In the genomic region with DNA sequence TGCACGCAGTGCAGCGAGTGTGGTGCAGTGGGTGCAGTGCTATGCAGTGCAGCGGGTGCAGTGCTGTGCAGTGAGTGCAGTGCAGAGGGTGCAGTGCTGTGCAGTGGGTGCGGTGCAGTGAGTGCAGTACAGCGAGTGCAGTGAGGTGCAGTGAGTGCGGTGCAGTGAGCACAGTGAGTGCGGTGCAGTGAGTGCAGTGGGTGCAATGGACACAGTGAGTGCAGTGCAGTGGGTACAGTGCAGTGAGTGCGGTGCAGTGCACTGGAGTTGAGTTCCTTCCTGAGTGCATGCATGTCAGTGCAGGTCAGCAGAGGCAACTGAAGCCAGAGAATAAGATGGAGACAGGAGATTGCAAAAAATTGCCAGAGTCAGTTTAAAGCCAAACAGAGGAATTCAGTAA, we compare ENCODE assay signal across 19 mouse cellular contexts. TPM values are rescaled to one million over a fixed set of nuclear protein-coding genes. Genes with fewer than 3 reads are reported as not detected.
A peak's percentile ranks its signal among the peaks of the same experiment; 100 is the strongest.
DNase-seq lines count a peak whose midpoint lies in the region; ATAC-seq and TF ChIP-seq lines count a peak whose summit lies in the region.
"Had no signal": no experiment of that assay in that cellular context is flagged by ENCODE, and none has a peak within 500 bp of the region (broad histone marks: within the 10 kb centered on the region; RNA-seq: fewer than 3 reads in every experiment).

No protein-coding gene starts in this region.

- intact Hi-C loops in heart, postnatal 14 days (cut with DNase I), result no loop called here

- H3K9ac ChIP-seq in liver, embryonic 16.5 days (ENCODE audit: low read depth, low read length), result no peak overlapping the region
- no peak overlapping the region for H3K9ac ChIP-seq in CH12.LX (ENCODE audit: insufficient read depth, low read depth)
- H3K9ac ChIP-seq: embryonic facial prominence, embryonic 15.5 days; liver, embryonic 15.5 days had no signal

- H3K27me3 ChIP-seq in liver, embryonic 16.5 days (ENCODE audit: control insufficient read depth, insufficient read depth, low read depth, low read length), result no peaks in the 10 kb centered on the region
- no peaks in the 10 kb centered on the region for H3K27me3 ChIP-seq in CH12.LX (replicated peaks)
- H3K27me3 ChIP-seq: embryonic facial prominence, embryonic 15.5 days; liver, embryonic 15.5 days had no signal

- TF ChIP-seq EP300 in CH12.LX (IDR thresholded peaks at IDR 0.05; ENCODE audit: low read length), result no peak

- H3K4me1 ChIP-seq in liver, embryonic 16.5 days (ENCODE audit: control insufficient read depth, low read depth, low read length), result peaks cover 9% of the 10 kb centered on the region
- H3K4me1 ChIP-seq in CH12.LX (ENCODE audit: control insufficient read depth in 1 of 2, insufficient read depth in 2 of 2), result peaks cover 3 to 5% of the 10 kb centered on the region in 2 experiments; a peak in 3 of 4 replicates
- H3K4me1 ChIP-seq: embryonic facial prominence, embryonic 15.5 days had no signal

- dilution Hi-C loops in CH12.LX (cut with MboI; ENCODE audit: extremely low pct_ligation_motif_present, extremely low pct_unique_long_range_greater_than_20kb, low sequenced_read_pairs), result no loop called here

- no peaks in the 10 kb centered on the region for H3K79me2 ChIP-seq in CH12.LX (replicated peaks; ENCODE audit: control insufficient read depth, extremely low read depth, insufficient read depth, poor library complexity, severe bottlenecking)

- TF ChIP-seq POLR2A in CH12.LX (IDR thresholded peaks at IDR 0.05; ENCODE audit: low read depth, low read length), result no peak

- H3K27ac ChIP-seq in liver, embryonic 16.5 days (ENCODE audit: low read length), result no peak overlapping the region
- 0 out of 2 replicates have a peak overlapping the region, but pooled peaks have one; percentile 8 for H3K27ac ChIP-seq in CH12.LX (ENCODE audit: insufficient read depth, low read depth)
- H3K27ac ChIP-seq: embryonic facial prominence, embryonic 15.5 days; left cerebral cortex, adult 2 months; liver, embryonic 15.5 days had no signal

- 0 out of 2 replicates have a peak, but pooled peaks cover 4% of the 10 kb centered on the region for H3K9me3 ChIP-seq in liver, embryonic 16.5 days (replicated peaks; ENCODE audit: control insufficient read depth, low read length)
- H3K9me3 ChIP-seq in CH12.LX (replicated peaks; ENCODE audit: low read length), result peaks cover 6% of the 10 kb centered on the region
- H3K9me3 ChIP-seq: embryonic facial prominence, embryonic 15.5 days; liver, embryonic 15.5 days had no signal

- in situ Hi-C loops in CH12.LX (cut with MboI; ENCODE audit: low pct_ligation_motif_present, low pct_unique_long_range_greater_than_20kb, low sequenced_read_pairs), result no loop called here

- no peak for TF ChIP-seq CTCF in CH12.LX (conservative IDR thresholded peaks at IDR 0.05 in 1 of 2, IDR thresholded peaks at IDR 0.05 in 1 of 2; ENCODE audit: low read depth in 2 of 2, low read length in 2 of 2)

- no peak overlapping the region for H3K4me2 ChIP-seq in liver, embryonic 16.5 days (ENCODE audit: low read depth, low read length)
- H3K4me2 ChIP-seq in CH12.LX (ENCODE audit: insufficient read depth, low read depth, poor library complexity, severe bottlenecking), result no peak overlapping the region
- H3K4me2 ChIP-seq: embryonic facial prominence, embryonic 15.5 days; liver, embryonic 15.5 days had no signal

- TF ChIP-seq RAD21 in CH12.LX (IDR thresholded peaks at IDR 0.05; ENCODE audit: low read depth, low read length), result no peak

- H3K4me3 ChIP-seq in liver, embryonic 16.5 days (ENCODE audit: low read depth, low read length), result no peak overlapping the region
- H3K4me3 ChIP-seq in CH12.LX (replicated peaks in 1 of 3; ENCODE audit: low read depth in 2 of 3, low read length in 2 of 3, poor library complexity in 1 of 3), result peak overlapping the region in 1 of 3 experiments; percentile 22
- H3K4me3 ChIP-seq: embryonic facial prominence, embryonic 15.5 days; left cerebral cortex, adult 2 months; liver, embryonic 15.5 days had no signal

- H3K36me3 ChIP-seq in liver, embryonic 16.5 days (ENCODE audit: control insufficient read depth, insufficient read depth), result no peaks in the 10 kb centered on the region
- H3K36me3 ChIP-seq in CH12.LX (replicated peaks in 1 of 2; ENCODE audit: control insufficient read depth in 1 of 2, insufficient read depth in 1 of 2, low read length in 1 of 2), result peaks cover 0 to 3% of the 10 kb centered on the region in 2 experiments
- H3K36me3 ChIP-seq: embryonic facial prominence, embryonic 15.5 days; liver, embryonic 15.5 days had no signal

- ATAC-seq in liver, embryonic 16.5 days (ENCODE audit: low read depth), result 0 out of 2 replicates have a peak, but pooled peaks have one; percentile 22

- WGBS in liver, embryonic 16.5 days (ENCODE audit: insufficient replicate concordance), result 85% methylated on average over 8 of the region's 8 CpGs

- peak; percentile 78 for DNase-seq in heart, adult 11 months
- DNase-seq in heart, postnatal 14 days, result no peak
- DNase-seq in liver, result no peak
- DNase-seq in CH12.LX (ENCODE audit: extremely low read depth), result no peak
- peak; percentile 29 for DNase-seq in R1 (ENCODE audit: low read depth, low spot score)
- DNase-seq in ovary, postnatal 36 days (ENCODE audit: low spot score), result no peak
- DNase-seq: adrenal gland, postnatal 10 days; cerebellum, adult 9-10 months; gastrocnemius, postnatal 36 days; kidney, adult 2 months; kidney, postnatal 4 days; layer of hippocampus, adult 9-11 months; left cerebral cortex, postnatal 4 days; right cerebral cortex, postnatal 4 days; thymus, postnatal 36 days had no signal

TF ChIP-seq in CH12.LX, 34 proteins besides CTCF, POLR2A, EP300 and RAD21:
- no peak for TF ChIP-seq MEF2A (IDR thresholded peaks at IDR 0.05; ENCODE audit: borderline replicate concordance, low read depth, low read length)
- no peak for TF ChIP-seq MXI1 (IDR thresholded peaks at IDR 0.05; ENCODE audit: low read depth, low read length)
- TF ChIP-seq USF1 (IDR thresholded peaks at IDR 0.05; ENCODE audit: low read depth, low read length), result no peak
- TF ChIP-seq GABPA (IDR thresholded peaks at IDR 0.05; ENCODE audit: insufficient replicate concordance, low read depth, low read length), result no peak
- no peak for TF ChIP-seq TBP (conservative IDR thresholded peaks at IDR 0.05; ENCODE audit: low read depth, low read length)
- no peak for TF ChIP-seq ETS1 (conservative IDR thresholded peaks at IDR 0.05; ENCODE audit: low read depth, low read length)
- TF ChIP-seq NRF1 (IDR thresholded peaks at IDR 0.05; ENCODE audit: low read depth, low read length), result no peak
- TF ChIP-seq ZMIZ1 (IDR thresholded peaks at IDR 0.05; ENCODE audit: low read depth, low read length), result no peak
- no peak for TF ChIP-seq SMC3 (IDR thresholded peaks at IDR 0.05; ENCODE audit: low read depth, low read length)
- no peak for TF ChIP-seq CHD2 (IDR thresholded peaks at IDR 0.05; ENCODE audit: low read length)
- TF ChIP-seq KAT2A (IDR thresholded peaks at IDR 0.05; ENCODE audit: insufficient replicate concordance, low read length), result no peak

RNA-seq across cellular contexts. Expression of a gene that starts 10.9 kb away (rescaled TPM):
- total RNA-seq in heart, postnatal 14 days (2021), result 10 to 100 TPM; 19.0 to 19.3 TPM
- polyA plus RNA-seq in liver, embryonic 16.5 days (2015; fragmentation: Nextera tagmentation; extraction: Ambion mirVana), result 8.7 and 9.3 TPM in 2 replicates
- total RNA-seq in CH12.LX (2012; rRNA removed) (26.4 and 33.9 TPM in 2 replicates), CH12.LX (2014; rRNA removed) (57.2 and 64.1 TPM in 2 replicates)
- 34.4 and 35.3 TPM in 2 replicates for polyA plus RNA-seq in CH12.LX (2012; ENCODE audit: insufficient read length, low read depth)

RNA-seq across cellular contexts. Expression of a gene that starts 45.8 kb away (rescaled TPM):
- 100 to 1,000 TPM; 129 to 138 TPM for total RNA-seq in heart, postnatal 14 days (2021)
- 80.9 and 88.3 TPM in 2 replicates for polyA plus RNA-seq in liver, embryonic 16.5 days (2015; fragmentation: Nextera tagmentation; extraction: Ambion mirVana)
- total RNA-seq in CH12.LX (2012; rRNA removed) (64.9 and 81.2 TPM in 2 replicates), CH12.LX (2014; rRNA removed) (277 and 305 TPM in 2 replicates)
- polyA plus RNA-seq in CH12.LX (2012; ENCODE audit: insufficient read length, low read depth), result 171 and 212 TPM in 2 replicates

Comparison
In these comparisons a context has a peak if more than half of its experiments do, and no peak if none do; other contexts are left out.
1. DNase-seq: peak in heart, adult 11 months (single experiment) and R1 (single experiment); none in heart, postnatal 14 days (0 of 2), liver (single experiment), CH12.LX (single experiment) and ovary, postnatal 36 days (single experiment).